Mouse (Mus musculus): ENCODE results near the gene Galr2. TPM values are rescaled to one million over a fixed set of nuclear protein-coding genes. Genes with fewer than 3 reads are reported as not detected.
A peak's percentile ranks its signal among the peaks of the same experiment; 100 is the strongest.
"Not testable (repeated sequence)": the region's sequence is repeated elsewhere in the genome, so short reads cannot be mapped to it uniquely, and the experiment has no call there.

Galr2 gene
- polyA plus RNA-seq, 1 experiment from 2014 or later, result 0.13 TPM

DNA sequence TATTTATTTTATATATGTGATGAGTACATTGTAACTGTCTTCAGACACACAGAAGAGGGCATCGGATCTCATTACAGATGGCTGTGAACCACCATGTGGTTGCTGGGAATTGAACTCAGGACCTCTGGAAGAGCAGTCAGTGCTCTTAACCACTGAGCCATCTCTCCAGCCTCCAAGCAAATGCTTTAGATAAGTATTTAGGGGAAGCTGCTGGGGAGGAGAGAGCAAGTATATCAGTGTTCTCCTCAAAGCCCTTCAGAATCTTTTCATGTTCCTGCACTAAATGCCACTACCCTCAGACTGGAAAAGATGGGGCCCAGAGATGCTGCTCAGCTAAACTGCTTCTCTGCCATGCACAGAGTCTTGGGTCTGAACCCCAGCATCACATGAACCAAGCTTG lies 3.6 kb upstream of the Galr2 start:
- H3K9ac ChIP-seq (replicated peaks; ENCODE audit: low read depth, low read length); H3K36me3 ChIP-seq (ENCODE audit: control insufficient read depth, insufficient read depth, low read length); ATAC-seq (ENCODE audit: insufficient number of reproducible peaks, insufficient read depth, low FRiP score, low read depth); H3K4me2 ChIP-seq (replicated peaks; ENCODE audit: low read depth, low read length); H3K9me3 ChIP-seq (ENCODE audit: control insufficient read depth, low read depth, low read length); H3K4me3 ChIP-seq (ENCODE audit: low read depth, low read length); H3K27ac ChIP-seq (ENCODE audit: low read length): not testable (repeated sequence)
- peaks cover 10% of the 10 kb centered on the region for H3K4me1 ChIP-seq (ENCODE audit: control insufficient read depth, insufficient read depth, low read length)
- peaks cover 20% of the 10 kb centered on the region for H3K27me3 ChIP-seq (ENCODE audit: control insufficient read depth, insufficient read depth, low read length)
- WGBS, result 92% methylated on average over 1 of the region's 1 CpGs

DNA sequence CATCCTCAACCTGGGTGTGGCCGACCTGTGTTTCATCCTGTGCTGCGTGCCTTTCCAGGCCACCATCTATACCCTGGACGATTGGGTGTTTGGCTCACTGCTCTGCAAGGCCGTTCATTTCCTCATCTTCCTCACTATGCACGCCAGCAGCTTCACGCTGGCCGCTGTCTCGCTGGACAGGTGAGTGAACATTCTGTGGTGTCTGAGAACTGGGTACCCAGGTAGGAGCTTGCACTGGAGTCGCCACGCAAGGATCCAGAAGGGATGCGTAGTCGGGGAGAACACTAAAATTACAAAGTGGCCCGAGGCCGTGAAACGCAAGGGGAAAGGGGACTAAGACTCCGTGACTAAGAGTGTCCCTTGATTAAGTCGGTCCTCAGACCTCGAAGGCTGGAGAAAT lies 932 bp downstream of the Galr2 start:
- Histone ChIP-seq H3K4me1 (ENCODE audit: control insufficient read depth, insufficient read depth, low read length) (0 out of 2 replicates have a peak, but pooled peaks cover 6% of the 10 kb centered on the region), H3K27ac (ENCODE audit: low read length) (no peak overlapping the region), H3K4me3 (ENCODE audit: low read depth, low read length) (peak overlapping the region; percentile 29), H3K4me2 (replicated peaks; ENCODE audit: low read depth, low read length) (peak overlapping the region; percentile 40), H3K27me3 (ENCODE audit: control insufficient read depth, insufficient read depth, low read length) (peaks cover 37% of the 10 kb centered on the region), H3K36me3 (ENCODE audit: control insufficient read depth, insufficient read depth, low read length) (no peaks in the 10 kb centered on the region), H3K9ac (replicated peaks; ENCODE audit: low read depth, low read length) (no peak overlapping the region), H3K9me3 (ENCODE audit: control insufficient read depth, low read depth, low read length) (no peaks in the 10 kb centered on the region)
- ATAC-seq (ENCODE audit: insufficient number of reproducible peaks, insufficient read depth, low FRiP score, low read depth), result no peak
- 2% methylated on average over 18 of the region's 18 CpGs for WGBS

DNA sequence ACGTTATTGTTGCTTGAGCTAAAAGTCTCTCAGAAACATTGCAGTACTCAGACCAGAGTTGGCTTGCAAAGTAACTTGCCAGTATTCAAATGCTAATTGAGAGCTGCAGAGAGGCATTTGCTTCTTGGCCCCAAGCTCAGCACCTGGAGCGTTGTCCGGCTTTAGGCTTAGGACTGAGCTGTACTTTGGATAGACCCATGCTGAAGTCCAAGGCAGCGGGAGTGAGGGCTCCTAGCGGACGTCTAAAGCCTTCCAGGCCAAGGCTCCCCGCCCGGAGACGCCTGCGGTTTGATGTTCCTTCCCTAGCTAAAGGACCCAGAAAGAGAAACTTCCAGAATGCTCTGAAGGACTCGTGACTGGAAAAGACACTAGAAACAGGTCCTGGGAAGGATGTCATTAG lies 1.4 kb downstream of the Galr2 start:
- Histone ChIP-seq H3K27me3 (ENCODE audit: control insufficient read depth, insufficient read depth, low read length) (peaks cover 37% of the 10 kb centered on the region), H3K9me3 (ENCODE audit: control insufficient read depth, low read depth, low read length) (no peaks in the 10 kb centered on the region), H3K4me2 (replicated peaks; ENCODE audit: low read depth, low read length) (0 out of 2 replicates have a peak overlapping the region, but pooled peaks have one; percentile 2), H3K36me3 (ENCODE audit: control insufficient read depth, insufficient read depth, low read length) (no peaks in the 10 kb centered on the region), H3K27ac (ENCODE audit: low read length) (no peak overlapping the region), H3K4me3 (ENCODE audit: low read depth, low read length) (peak overlapping the region; percentile 29; the same call in 1 of the 2 replicates), H3K4me1 (ENCODE audit: control insufficient read depth, insufficient read depth, low read length) (0 out of 2 replicates have a peak, but pooled peaks cover 6% of the 10 kb centered on the region), H3K9ac (replicated peaks; ENCODE audit: low read depth, low read length) (no peak overlapping the region)
- ATAC-seq (ENCODE audit: insufficient number of reproducible peaks, insufficient read depth, low FRiP score, low read depth), result no peak
- 2% methylated on average over 11 of the region's 11 CpGs for WGBS

DNA sequence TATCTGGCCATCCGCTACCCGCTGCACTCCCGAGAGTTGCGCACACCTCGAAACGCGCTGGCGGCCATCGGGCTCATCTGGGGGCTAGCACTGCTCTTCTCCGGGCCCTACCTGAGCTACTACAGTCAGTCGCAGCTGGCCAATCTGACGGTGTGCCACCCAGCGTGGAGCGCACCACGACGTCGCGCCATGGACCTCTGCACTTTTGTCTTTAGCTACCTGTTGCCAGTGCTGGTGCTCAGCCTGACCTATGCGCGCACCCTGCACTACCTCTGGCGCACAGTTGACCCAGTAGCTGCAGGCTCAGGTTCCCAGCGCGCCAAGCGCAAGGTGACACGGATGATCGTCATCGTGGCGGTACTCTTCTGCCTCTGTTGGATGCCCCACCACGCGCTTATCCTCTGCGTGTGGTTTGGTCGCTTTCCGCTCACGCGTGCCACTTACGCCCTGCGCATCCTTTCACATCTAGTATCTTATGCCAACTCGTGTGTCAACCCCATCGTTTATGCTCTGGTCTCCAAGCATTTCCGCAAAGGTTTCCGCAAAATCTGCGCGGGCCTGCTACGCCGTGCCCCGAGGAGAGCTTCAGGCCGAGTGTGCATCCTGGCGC lies 2.3 kb downstream of the Galr2 start:
- no peaks in the 10 kb centered on the region for H3K9me3 ChIP-seq (ENCODE audit: control insufficient read depth, low read depth, low read length)
- no peak for ATAC-seq (ENCODE audit: insufficient number of reproducible peaks, insufficient read depth, low FRiP score, low read depth)
- no peak overlapping the region for H3K4me2 ChIP-seq (replicated peaks; ENCODE audit: low read depth, low read length)
- peaks cover 37% of the 10 kb centered on the region for H3K27me3 ChIP-seq (ENCODE audit: control insufficient read depth, insufficient read depth, low read length)
- H3K4me3 ChIP-seq (ENCODE audit: low read depth, low read length), result no peak overlapping the region
- H3K9ac ChIP-seq (replicated peaks; ENCODE audit: low read depth, low read length), result no peak overlapping the region
- no peak overlapping the region for H3K27ac ChIP-seq (ENCODE audit: low read length)
- 10% methylated on average over 48 of the region's 48 CpGs for WGBS
- H3K4me1 ChIP-seq (ENCODE audit: control insufficient read depth, insufficient read depth, low read length), result 0 out of 2 replicates have a peak, but pooled peaks cover 6% of the 10 kb centered on the region
- peaks cover 6% of the 10 kb centered on the region; the same call in 1 of the 2 replicates for H3K36me3 ChIP-seq (ENCODE audit: control insufficient read depth, insufficient read depth, low read length)

DNA sequence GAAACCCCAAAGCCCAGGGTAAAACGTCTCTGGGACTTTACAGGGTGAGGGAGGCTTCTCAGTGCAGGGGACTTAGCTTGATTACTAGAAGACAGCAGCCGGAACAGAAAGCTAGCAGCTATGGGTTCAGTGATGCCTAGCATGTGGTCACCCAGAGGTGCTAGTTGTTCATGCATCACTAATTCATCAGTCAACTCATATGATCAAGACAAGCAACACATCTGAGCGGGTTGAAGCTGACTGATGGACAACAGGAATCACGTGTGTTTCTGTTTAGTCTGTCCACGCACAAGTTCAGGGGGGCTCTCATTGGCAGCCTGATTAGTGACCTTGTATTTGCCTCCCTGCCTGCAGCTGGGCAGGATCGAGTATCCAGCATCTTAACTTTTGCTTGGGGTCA lies 3.2 kb downstream of the Galr2 start:
- H3K4me3 ChIP-seq (ENCODE audit: low read depth, low read length), result no peak overlapping the region
- no peak for ATAC-seq (ENCODE audit: insufficient number of reproducible peaks, insufficient read depth, low FRiP score, low read depth)
- peaks cover 16% of the 10 kb centered on the region; the same call in 1 of the 2 replicates for H3K36me3 ChIP-seq (ENCODE audit: control insufficient read depth, insufficient read depth, low read length)
- H3K27ac ChIP-seq (ENCODE audit: low read length), result no peak overlapping the region
- 42% methylated on average over 6 of the region's 6 CpGs for WGBS
- H3K4me1 ChIP-seq (ENCODE audit: control insufficient read depth, insufficient read depth, low read length), result 0 out of 2 replicates have a peak, but pooled peaks cover 6% of the 10 kb centered on the region
- no peak overlapping the region for H3K4me2 ChIP-seq (replicated peaks; ENCODE audit: low read depth, low read length)
- H3K27me3 ChIP-seq (ENCODE audit: control insufficient read depth, insufficient read depth, low read length), result peaks cover 37% of the 10 kb centered on the region
- no peak overlapping the region for H3K9ac ChIP-seq (replicated peaks; ENCODE audit: low read depth, low read length)
- no peaks in the 10 kb centered on the region for H3K9me3 ChIP-seq (ENCODE audit: control insufficient read depth, low read depth, low read length)

DNA sequence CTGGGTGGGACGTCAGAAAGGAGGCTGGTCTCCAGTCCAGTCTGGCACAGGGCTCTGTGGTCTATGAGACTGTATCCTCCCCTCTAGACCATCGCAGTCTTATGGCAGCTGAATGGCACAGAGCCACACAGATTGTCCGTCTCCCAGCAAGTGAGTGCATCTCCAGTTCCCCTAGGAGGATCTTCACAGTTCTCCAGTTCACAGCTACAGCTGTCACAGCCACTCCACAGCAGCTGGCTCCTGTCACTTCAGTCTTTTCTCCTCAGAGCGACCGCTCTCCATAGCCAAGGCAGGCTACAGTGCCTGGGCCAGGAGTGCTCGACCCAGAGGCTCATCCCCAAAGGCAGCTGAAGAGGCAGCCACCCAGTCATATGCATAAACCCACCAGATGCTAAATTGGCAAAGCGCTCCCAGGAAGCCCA lies 5.0 kb downstream of the Galr2 start:
- Histone ChIP-seq H3K4me2 (replicated peaks; ENCODE audit: low read depth, low read length) (no peak overlapping the region), H3K4me3 (ENCODE audit: low read depth, low read length) (no peak overlapping the region), H3K36me3 (ENCODE audit: control insufficient read depth, insufficient read depth, low read length) (peaks cover 16% of the 10 kb centered on the region; the same call in 1 of the 2 replicates), H3K4me1 (ENCODE audit: control insufficient read depth, insufficient read depth, low read length) (0 out of 2 replicates have a peak, but pooled peaks cover 10% of the 10 kb centered on the region), H3K27me3 (ENCODE audit: control insufficient read depth, insufficient read depth, low read length) (peaks cover 29% of the 10 kb centered on the region), H3K9me3 (ENCODE audit: control insufficient read depth, low read depth, low read length) (no peaks in the 10 kb centered on the region), H3K9ac (replicated peaks; ENCODE audit: low read depth, low read length) (no peak overlapping the region), H3K27ac (ENCODE audit: low read length) (no peak overlapping the region; the same call in 1 of the 2 replicates)
- WGBS, result 42% methylated on average over 7 of the region's 7 CpGs
- ATAC-seq (ENCODE audit: insufficient number of reproducible peaks, insufficient read depth, low FRiP score, low read depth), result peak; percentile 34; the same call in 1 of the 2 replicates

DNA sequence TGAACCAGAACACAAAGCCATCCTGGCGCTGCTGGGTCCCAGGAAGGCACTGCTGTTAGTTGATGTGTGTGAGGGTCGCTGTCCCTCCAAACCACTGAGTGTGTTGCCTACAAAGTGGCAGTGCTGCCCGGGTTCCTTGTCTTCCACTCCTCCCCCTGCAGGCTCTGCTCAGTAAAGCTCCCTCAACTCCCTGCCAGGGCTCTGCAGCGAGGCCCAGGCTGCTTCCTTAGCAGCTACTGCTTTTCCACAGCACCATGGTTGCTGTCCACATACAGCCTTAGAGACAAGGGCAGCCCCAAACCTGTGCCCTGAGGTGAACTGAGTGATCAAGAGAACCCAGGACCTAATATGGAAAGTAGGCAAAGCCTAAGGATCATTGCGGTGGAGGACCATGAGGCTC lies 6.6 kb downstream of the Galr2 start:
- Histone ChIP-seq H3K4me2 (replicated peaks; ENCODE audit: low read depth, low read length) (no peak overlapping the region), H3K4me1 (ENCODE audit: control insufficient read depth, insufficient read depth, low read length) (0 out of 2 replicates have a peak, but pooled peaks cover 10% of the 10 kb centered on the region), H3K27ac (ENCODE audit: low read length) (no peak overlapping the region), H3K9ac (replicated peaks; ENCODE audit: low read depth, low read length) (no peak overlapping the region), H3K36me3 (ENCODE audit: control insufficient read depth, insufficient read depth, low read length) (peaks cover 19% of the 10 kb centered on the region; the same call in 1 of the 2 replicates), H3K27me3 (ENCODE audit: control insufficient read depth, insufficient read depth, low read length) (peaks cover 15% of the 10 kb centered on the region), H3K9me3 (ENCODE audit: control insufficient read depth, low read depth, low read length) (no peaks in the 10 kb centered on the region), H3K4me3 (ENCODE audit: low read depth, low read length) (no peak overlapping the region)
- WGBS, result 74% methylated on average over 5 of the region's 5 CpGs
- no peak for ATAC-seq (ENCODE audit: insufficient number of reproducible peaks, insufficient read depth, low FRiP score, low read depth)

DNA sequence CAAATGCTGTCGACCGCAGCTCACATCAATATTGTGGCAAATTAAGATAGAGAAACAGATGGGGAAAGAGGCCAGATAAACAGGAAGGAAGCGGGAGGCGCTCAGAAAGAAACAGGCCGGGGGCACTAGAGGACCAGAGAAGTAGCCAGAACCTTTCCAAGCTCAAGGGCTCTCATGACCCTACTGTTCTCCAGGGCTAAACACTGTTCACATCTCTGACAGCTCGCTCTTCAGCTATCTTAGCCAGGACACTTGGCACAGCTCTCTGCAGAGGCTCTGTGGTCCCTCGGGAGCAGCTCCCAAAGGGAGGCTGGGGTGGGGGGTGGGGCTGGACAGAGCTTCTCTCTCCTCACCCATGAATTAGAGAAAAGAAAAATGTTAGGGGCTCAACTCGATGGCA lies 9.8 kb downstream of the Galr2 start:
- no peak for ATAC-seq (ENCODE audit: insufficient number of reproducible peaks, insufficient read depth, low FRiP score, low read depth)
- Histone ChIP-seq H3K9ac (replicated peaks; ENCODE audit: low read depth, low read length) (no peak overlapping the region), H3K27me3 (ENCODE audit: control insufficient read depth, insufficient read depth, low read length) (no peaks in the 10 kb centered on the region), H3K9me3 (ENCODE audit: control insufficient read depth, low read depth, low read length) (no peaks in the 10 kb centered on the region), H3K36me3 (ENCODE audit: control insufficient read depth, insufficient read depth, low read length) (peaks cover 31% of the 10 kb centered on the region; the same call in 1 of the 2 replicates), H3K4me1 (ENCODE audit: control insufficient read depth, insufficient read depth, low read length) (peaks cover 15% of the 10 kb centered on the region; the same call in 1 of the 2 replicates), H3K27ac (ENCODE audit: low read length) (peak overlapping the region; percentile 18; the same call in 1 of the 2 replicates), H3K4me2 (replicated peaks; ENCODE audit: low read depth, low read length) (no peak overlapping the region), H3K4me3 (ENCODE audit: low read depth, low read length) (no peak overlapping the region)
- 68% methylated on average over 8 of the region's 8 CpGs for WGBS
